Mouse (Mus musculus) common myeloid progenitor, adult 5-6 weeks (primary cell): Measurements from ENCODE around the gene 1810043G02Rik. TPM values are rescaled to one million over a fixed set of nuclear protein-coding genes. Genes with fewer than 3 reads are reported as not detected.
A peak's percentile ranks its signal among the peaks of the same experiment; 100 is the strongest.
"Not testable (repeated sequence)": the region's sequence is repeated elsewhere in the genome, so short reads cannot be mapped to it uniquely, and the experiment has no call there.

ENCODE experiments used
- ATAC-seq: replicated peaks from 2 replicates; pipeline ENCODE4 v1.8.0; 2016; ENCODE audit warnings: low read depth, mild to moderate bottlenecking, moderate TSS enrichment, inconsistent platforms; ENCODE audit not compliant: poor library complexity, severe bottlenecking
- total RNA-seq: library from RNA; stranded (forward); fragments of 200-1000, 187-1606 nt; gene quantifications from 2 replicates; pipeline ENCODE4 v1.2.3, GENCODE M21; 2017

Gene 1810043G02Rik
- total RNA-seq, 1 experiment from 2014 or later, result 10.5 TPM

DNA sequence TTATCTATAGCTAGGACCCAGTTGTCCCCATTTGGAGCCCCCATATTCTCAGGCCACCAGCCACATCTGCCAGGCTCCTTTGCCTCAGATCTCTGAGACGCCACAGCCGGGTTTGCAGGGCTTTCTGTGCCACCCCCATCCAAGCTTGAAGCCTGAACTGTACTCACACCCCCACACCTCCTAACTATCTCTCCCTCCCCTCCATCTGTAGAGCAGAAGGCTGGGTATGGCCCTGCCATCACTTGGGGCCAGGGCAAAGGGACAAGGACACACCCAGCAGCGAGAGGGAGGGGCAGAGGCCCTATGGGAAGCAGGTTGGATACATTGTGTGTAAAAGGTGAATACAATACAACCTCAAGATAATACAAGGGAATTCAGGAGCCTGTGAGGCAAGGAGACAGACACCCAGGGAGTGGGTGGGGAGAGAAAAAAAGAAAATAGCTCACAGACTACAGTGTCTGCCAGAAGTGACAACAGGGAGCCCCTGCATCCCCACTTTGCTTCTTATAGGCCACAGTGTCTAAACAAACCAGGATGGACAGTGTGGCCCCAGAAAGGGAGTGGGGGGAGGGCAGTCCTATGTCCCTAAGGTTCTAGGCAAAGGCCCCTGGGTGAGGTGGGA lies 26.3 kb downstream of the 1810043G02Rik start:
- ATAC-seq, result no peak

- ATAC-seq, result no peak
Measured at GRCm38 (mm10) chr10:78005791-78006438, 27.6 kb downstream of the 1810043G02Rik start.

DNA sequence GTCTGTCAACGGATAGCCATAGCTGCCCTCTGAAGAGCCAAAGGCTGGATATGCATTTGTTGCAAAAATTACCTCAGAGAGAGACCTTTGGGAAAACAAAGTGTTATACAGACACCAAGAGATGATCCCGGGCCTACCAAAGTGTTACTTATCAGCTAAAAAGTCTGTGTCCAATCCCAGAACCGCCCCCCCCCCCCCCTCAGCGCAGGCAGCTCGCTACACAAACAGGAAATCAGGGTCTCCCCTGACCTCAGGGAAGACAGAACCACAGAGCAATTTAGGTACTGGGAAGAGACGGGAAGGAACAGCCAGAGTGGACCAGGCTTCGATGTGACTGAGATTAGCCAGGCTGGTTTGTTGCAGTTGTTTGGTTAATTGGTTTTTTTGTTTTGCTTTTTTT lies 28.9 kb downstream of the 1810043G02Rik start:
- ATAC-seq, result no peak

GRCm38 (mm10) chr10:78008169-78008568 lies 29.8 kb downstream of the 1810043G02Rik start:
- no peak for ATAC-seq

GRCm38 (mm10) chr10:78009184-78009944 lies 31.0 kb downstream of the 1810043G02Rik start:
- peak; percentile 89 for ATAC-seq

- ATAC-seq, result 0 out of 2 replicates have a peak, but pooled peaks have one; percentile 1
Measured at GRCm38 (mm10) chr10:78009945-78010293, 31.6 kb downstream of the 1810043G02Rik start, which contains the start of gene Pfkl. TSS of gene Pfkl (minus strand) at chr10:78010083.

GRCm38 (mm10) chr10:78010335-78010734 lies 32.0 kb downstream of the 1810043G02Rik start:
- ATAC-seq, result no peak

GRCm38 (mm10) chr10:78011116-78011515 lies 32.8 kb downstream of the 1810043G02Rik start:
- not testable (repeated sequence) for ATAC-seq

DNA sequence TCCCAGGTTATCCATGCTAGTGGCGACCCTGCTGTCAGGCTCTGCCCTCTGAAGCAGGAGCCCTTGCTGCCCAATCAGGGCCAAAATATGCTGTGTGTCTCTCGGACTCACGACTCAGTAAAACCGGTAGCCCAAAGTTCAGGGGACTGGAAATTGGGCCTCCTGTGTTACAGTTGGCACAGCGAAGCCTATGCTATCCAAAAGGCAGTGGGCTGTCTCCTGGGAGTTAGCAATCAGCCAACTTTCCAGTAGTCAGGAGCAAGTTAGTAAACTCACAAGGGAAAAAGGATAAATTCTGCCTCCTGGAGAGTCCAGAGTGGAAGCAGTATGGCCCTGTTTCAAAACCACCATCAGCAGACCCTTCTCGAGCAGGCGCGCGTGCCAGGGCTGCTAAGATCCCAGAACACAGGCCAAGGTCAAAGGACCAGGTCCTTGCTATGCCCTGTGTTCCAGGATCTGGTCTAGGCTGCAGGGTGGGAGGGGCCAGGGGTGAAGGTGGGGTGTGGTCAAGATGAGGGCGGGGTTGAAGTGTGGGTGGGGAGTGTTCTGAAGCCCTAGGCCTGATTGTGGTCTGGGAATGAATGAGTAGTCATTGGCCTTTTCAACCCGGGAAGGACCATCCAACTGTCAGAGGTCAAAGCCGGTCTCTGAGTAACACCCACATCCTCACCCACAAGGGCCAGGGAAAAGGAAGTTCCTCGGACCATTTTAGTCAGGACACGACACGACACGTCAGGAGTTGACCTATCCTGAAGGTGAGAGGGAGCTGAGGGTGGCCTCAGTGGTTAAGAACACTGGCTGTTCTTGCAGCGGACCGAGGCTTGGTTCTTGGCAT lies 34.6 kb downstream of the 1810043G02Rik start:
- no peak for ATAC-seq

- no peak for ATAC-seq
Measured at GRCm38 (mm10) chr10:78015489-78015888, 37.2 kb downstream of the 1810043G02Rik start.

DNA sequence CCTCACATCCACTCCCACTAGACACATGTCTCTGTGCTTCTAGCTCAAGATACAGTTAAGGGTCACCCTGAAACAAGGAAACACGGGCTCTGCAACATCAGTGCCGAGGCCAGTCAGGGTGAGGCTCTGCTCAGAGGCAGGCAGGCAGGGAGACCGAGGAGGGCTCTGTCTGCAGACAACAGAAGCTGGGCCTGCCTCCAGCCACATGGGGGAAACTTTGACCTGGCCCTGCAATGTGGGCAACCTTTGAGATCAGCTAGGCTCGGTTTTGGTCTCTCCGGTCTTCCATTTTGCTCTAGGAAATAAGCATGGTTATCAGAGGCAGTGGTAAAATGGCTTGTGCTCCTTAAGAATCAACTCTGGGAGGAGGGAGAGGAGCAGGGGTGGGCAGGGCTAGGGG lies 38.0 kb downstream of the 1810043G02Rik start:
- ATAC-seq, result no peak

DNA sequence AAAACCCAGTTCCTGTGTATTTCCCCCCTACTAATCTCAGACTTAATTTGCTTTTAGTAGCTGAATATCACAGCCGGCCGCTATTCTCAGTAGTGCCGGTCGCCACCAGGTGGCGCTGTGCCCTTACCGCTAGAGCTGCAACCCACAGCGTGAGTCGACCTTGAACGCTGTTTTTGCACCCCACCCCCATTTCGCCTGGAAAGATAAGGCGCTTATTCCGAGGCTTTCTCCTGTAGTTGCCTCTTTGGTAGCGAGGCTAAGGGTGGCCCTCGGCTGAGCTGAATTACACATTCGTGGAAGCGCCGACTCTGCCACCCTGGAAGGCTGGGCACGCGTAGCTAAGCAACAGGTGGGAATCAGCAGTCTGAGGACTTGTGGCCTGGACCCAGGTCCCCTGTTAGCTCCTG lies 40.5 kb downstream of the 1810043G02Rik start:
- ATAC-seq, result peak; percentile 97

- ATAC-seq, result no peak
Measured at GRCm38 (mm10) chr10:78019291-78019690, 41.0 kb downstream of the 1810043G02Rik start.

DNA sequence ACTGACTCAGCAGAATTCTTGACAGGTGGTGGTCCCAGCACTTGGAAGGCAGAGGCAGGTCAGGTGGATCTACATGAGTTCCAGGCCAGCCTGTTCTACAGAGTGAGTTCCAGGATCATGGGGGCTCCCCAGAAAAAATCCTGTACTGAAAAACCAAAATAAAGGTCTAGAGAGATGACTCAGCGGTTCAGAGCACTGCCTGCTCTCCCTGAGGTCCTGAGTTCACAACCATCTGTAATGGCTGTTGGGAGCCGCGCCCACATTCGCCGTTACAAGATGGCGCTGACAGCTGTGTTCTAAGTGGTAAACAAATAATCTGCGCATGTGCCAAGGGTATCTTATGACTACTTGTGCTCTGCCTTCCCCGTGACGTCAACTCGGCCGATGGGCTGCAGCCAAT lies 41.7 kb downstream of the 1810043G02Rik start:
- ATAC-seq, result not testable (repeated sequence)

DNA sequence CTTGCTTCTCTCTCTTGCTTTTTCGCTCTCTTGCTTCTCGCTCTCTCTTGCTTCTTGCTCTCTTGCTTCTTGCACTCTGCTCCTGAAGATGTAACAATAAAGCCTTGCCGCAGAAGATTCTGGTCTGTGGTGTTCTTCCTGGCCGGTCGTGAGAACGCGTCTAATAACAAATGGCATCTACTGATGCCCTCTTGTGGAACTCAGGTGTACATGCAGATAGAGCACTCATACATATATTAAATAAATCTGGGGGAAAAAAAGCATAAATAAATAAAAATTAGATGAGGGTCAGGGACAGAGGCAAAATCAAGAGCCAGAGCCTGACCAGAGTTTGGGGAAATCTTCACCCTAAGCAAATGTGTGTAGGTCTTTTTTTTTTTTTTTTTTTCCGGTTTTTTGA lies 47.1 kb downstream of the 1810043G02Rik start:
- ATAC-seq, result 0 out of 2 replicates have a peak, but pooled peaks have one; percentile 63

DNA sequence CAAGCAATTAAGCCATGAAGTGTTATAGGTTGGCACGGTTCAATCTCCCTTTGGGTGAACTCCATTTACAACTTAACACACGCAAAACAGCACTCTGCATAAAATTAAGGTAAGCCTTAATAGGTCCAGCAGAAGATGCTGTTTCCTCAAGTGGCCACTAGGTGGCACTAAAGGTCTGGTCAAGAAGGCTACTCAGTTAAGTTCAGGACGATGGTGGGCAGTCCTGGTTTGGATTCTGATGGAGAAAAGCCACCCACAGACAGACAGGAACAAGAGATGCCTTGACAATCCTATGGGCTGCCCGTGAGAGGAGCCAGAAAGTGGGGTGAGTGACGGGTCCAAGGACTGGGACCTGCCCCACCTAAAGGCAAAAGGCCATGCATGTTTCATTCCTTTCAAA lies 49.8 kb downstream of the 1810043G02Rik start:
- peak; percentile 91 for ATAC-seq

GRCm38 (mm10) chr10:78029080-78029479 lies 50.8 kb downstream of the 1810043G02Rik start:
- ATAC-seq, result no peak

DNA sequence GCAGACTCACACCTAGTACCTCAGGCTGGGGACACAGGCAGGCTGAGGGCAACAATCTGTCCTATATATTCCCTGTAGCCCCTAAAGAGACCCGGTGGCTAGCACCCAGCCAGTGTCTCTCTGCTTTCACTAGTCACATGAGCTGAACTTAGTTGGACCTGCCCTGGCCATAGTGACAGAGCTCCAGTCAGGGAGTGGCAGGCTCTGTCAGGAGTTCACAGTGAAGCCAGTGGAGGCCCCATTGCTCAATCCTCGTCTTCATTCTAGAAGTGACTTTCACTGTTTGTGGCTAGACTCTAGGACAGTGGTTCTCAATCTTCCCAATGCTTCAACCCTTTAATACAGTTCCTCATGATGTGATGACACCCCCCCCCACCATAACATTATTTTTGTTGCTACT lies 53.7 kb downstream of the 1810043G02Rik start:
- no peak for ATAC-seq
